Mouse (Mus musculus) G1E (cell line): Measurements from ENCODE around the gene Ipcef1.
"Not testable (repeated sequence)": the region's sequence is repeated elsewhere in the genome, so short reads cannot be mapped to it uniquely, and the experiment has no call there.

ENCODE experiments used
- CTCF ChIP-seq: IDR thresholded peaks from 2 replicates; pipeline ENCODE4 v1.5.1; 2012; ENCODE audit warnings: low read depth, low read length, inconsistent platforms, mixed read lengths
- GATA1 ChIP-seq: IDR thresholded peaks from 2 replicates; pipeline ENCODE4 v1.6.1; 2012; ENCODE audit warnings: borderline replicate concordance, low read length, inconsistent platforms, mixed read lengths
- TAL1 ChIP-seq: conservative IDR thresholded peaks from 2 replicates; pipeline ENCODE4 v1.6.1; 2012; ENCODE audit warnings: low read depth, low read length, inconsistent platforms, mixed read lengths

DNA sequence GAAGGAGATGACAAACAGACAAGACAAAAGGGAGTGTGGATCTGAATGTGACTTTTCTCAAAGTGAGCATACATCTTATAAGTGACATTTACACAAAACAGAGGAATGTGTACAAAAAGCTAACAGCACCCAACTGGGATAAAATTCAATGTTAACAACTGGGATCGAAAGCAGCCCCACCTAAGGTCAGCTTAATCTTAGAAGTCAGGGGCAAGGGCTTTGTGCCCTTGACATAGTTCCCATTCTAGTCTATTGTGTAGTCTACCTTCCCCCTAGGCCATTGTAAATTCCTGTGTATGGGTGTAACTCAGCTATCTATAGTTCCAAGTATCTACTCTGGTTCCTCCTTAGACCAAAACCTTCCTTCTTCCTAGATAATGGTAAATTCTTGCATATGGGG is 170.2 kb downstream of the Ipcef1 start:
- not testable (repeated sequence) for TF ChIP-seq CTCF, GATA1, TAL1
